8 mouse cellular contexts compared by ENCODE assay signal in the genomic region with DNA sequence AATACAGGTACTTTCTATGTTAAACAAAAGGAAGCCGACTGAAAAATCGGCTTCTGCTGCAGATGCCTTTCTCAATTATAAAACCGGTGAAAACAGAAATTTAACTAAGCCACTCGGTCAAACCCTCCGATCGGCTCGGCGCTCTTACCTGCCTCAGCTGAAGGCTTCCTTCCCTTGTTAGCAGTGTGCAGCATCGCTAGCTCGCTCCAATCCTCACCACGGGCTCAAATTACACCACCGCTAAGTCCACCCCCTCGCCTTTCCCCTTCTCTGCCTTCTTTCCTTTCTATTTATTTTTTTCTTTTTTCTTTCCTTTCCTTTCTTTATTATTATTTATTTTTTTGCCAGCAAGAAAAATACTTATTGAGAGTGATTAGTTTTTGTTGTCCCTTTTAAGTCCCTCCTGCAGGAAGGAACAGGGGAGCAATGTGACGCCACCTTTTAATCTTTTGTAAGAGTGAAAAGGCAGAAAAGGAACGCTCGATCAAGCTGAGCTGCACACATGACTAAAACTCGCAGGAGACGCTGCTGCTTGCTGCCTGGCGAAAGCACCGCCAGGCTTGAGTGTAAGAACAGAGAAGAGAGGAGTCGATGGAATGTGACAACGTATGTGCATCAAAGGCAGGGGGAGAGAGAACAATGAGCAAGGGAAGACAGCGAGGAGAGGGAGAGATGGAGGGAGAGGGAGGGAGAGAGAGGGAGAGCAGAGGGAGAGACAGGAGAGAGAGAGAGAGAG.
A peak's percentile ranks its signal among the peaks of the same experiment; 100 is the strongest.
DNase-seq lines count a peak whose midpoint lies in the region; ATAC-seq lines count a peak whose summit lies in the region.

No protein-coding gene starts in this region.

- no peaks in the 10 kb centered on the region for H3K36me3 ChIP-seq in forebrain, embryonic 12.5 days (replicated peaks)
- no peaks in the 10 kb centered on the region for H3K36me3 ChIP-seq in intestine, embryonic 16.5 days (ENCODE audit: control insufficient read depth, insufficient read depth, low read length)
- H3K36me3 ChIP-seq in limb, embryonic 11.5 days (ENCODE audit: control insufficient read depth, insufficient read depth, low read length) = no peaks in the 10 kb centered on the region
- H3K36me3 ChIP-seq in neural tube, embryonic 15.5 days = no peaks in the 10 kb centered on the region

- peak; percentile 89 for ATAC-seq in forebrain, embryonic 12.5 days (ENCODE audit: low FRiP score)
- peak; percentile 92 for ATAC-seq in intestine, embryonic 16.5 days
- peak; percentile 92; the same call in 1 of the 2 replicates for ATAC-seq in limb, embryonic 11.5 days (ENCODE audit: insufficient number of reproducible peaks, low FRiP score, low TSS enrichment, low read depth)
- peak; percentile 93 for ATAC-seq in neural tube, embryonic 15.5 days (ENCODE audit: low FRiP score)

- WGBS in forebrain, embryonic 12.5 days = under 1% methylated on average over 23 of the region's 23 CpGs
- under 1% methylated on average over 23 of the region's 23 CpGs for WGBS in intestine, embryonic 16.5 days
- WGBS in limb, embryonic 11.5 days = under 1% methylated on average over 23 of the region's 23 CpGs
- under 1% methylated on average over 23 of the region's 23 CpGs for WGBS in neural tube, embryonic 15.5 days

- peak overlapping the region; percentile 62 for H3K4me2 ChIP-seq in forebrain, embryonic 12.5 days
- peak overlapping the region; percentile 80 for H3K4me2 ChIP-seq in intestine, embryonic 16.5 days (ENCODE audit: low read depth, low read length)
- peak overlapping the region; percentile 52 for H3K4me2 ChIP-seq in limb, embryonic 11.5 days (ENCODE audit: low read depth, severe bottlenecking)
- peak overlapping the region; percentile 60 for H3K4me2 ChIP-seq in neural tube, embryonic 15.5 days

- DNase-seq in ZHBTc4 (ENCODE audit: low read depth, low spot score) = peak; percentile 41
- peak; percentile 74 for DNase-seq in limb, embryonic 11.5 days (ENCODE audit: low spot score)
- no peak for DNase-seq in gastrocnemius, postnatal 25 days
- DNase-seq in urinary bladder, adult 2 months (ENCODE audit: low spot score) = no peak

- H3K9me3 ChIP-seq in forebrain, embryonic 12.5 days = no peaks in the 10 kb centered on the region
- no peaks in the 10 kb centered on the region for H3K9me3 ChIP-seq in intestine, embryonic 16.5 days (ENCODE audit: control insufficient read depth, low read length)
- H3K9me3 ChIP-seq in limb, embryonic 11.5 days (ENCODE audit: control insufficient read depth, low read length) = no peaks in the 10 kb centered on the region
- no peaks in the 10 kb centered on the region for H3K9me3 ChIP-seq in neural tube, embryonic 15.5 days (replicated peaks)

- H3K4me3 ChIP-seq in brown adipose tissue, adult 24 weeks (ENCODE audit: insufficient read depth, low read depth, low read length) = 0 out of 2 replicates have a peak overlapping the region, but pooled peaks have one; percentile 18
- peak overlapping the region; percentile 44 for H3K4me3 ChIP-seq in forebrain, embryonic 12.5 days (replicated peaks)
- peak overlapping the region; percentile 47 for H3K4me3 ChIP-seq in intestine, embryonic 16.5 days (ENCODE audit: low read length)
- peak overlapping the region; percentile 37 for H3K4me3 ChIP-seq in limb, embryonic 11.5 days (ENCODE audit: low read depth, low read length)
- peak overlapping the region; percentile 50 for H3K4me3 ChIP-seq in neural tube, embryonic 15.5 days (replicated peaks)

- no peaks in the 10 kb centered on the region for H3K4me1 ChIP-seq in brown adipose tissue, adult 24 weeks (ENCODE audit: control insufficient read depth, insufficient read depth, insufficient read length, low read length)
- peaks cover 31% of the 10 kb centered on the region for H3K4me1 ChIP-seq in forebrain, embryonic 12.5 days
- no peaks in the 10 kb centered on the region for H3K4me1 ChIP-seq in intestine, embryonic 16.5 days (ENCODE audit: control insufficient read depth, insufficient read depth, low read length)
- H3K4me1 ChIP-seq in limb, embryonic 11.5 days (ENCODE audit: control insufficient read depth, insufficient read depth, low read length) = no peaks in the 10 kb centered on the region
- H3K4me1 ChIP-seq in neural tube, embryonic 15.5 days = peaks cover 29% of the 10 kb centered on the region

- H3K9ac ChIP-seq in forebrain, embryonic 12.5 days = peak overlapping the region; percentile 59
- H3K9ac ChIP-seq in intestine, embryonic 16.5 days (ENCODE audit: low read depth, low read length) = peak overlapping the region; percentile 33
- H3K9ac ChIP-seq in limb, embryonic 11.5 days (ENCODE audit: low read length) = peak overlapping the region; percentile 67
- H3K9ac ChIP-seq in neural tube, embryonic 15.5 days (replicated peaks) = peak overlapping the region; percentile 51

- peaks cover 6% of the 10 kb centered on the region; the same call in 1 of the 2 replicates for H3K27me3 ChIP-seq in forebrain, embryonic 12.5 days
- H3K27me3 ChIP-seq in intestine, embryonic 16.5 days (replicated peaks; ENCODE audit: control insufficient read depth, insufficient read depth, low read length) = peaks cover 6% of the 10 kb centered on the region; the same call in 1 of the 2 replicates
- no peaks in the 10 kb centered on the region for H3K27me3 ChIP-seq in limb, embryonic 11.5 days (ENCODE audit: control insufficient read depth, insufficient read depth, low read length)
- no peaks in the 10 kb centered on the region for H3K27me3 ChIP-seq in neural tube, embryonic 15.5 days (replicated peaks)

- no peak overlapping the region for H3K27ac ChIP-seq in brown adipose tissue, adult 24 weeks (replicated peaks; ENCODE audit: low read depth, low read length)
- peak overlapping the region; percentile 95 for H3K27ac ChIP-seq in forebrain, embryonic 12.5 days
- peak overlapping the region; percentile 68; the same call in 1 of the 2 replicates for H3K27ac ChIP-seq in intestine, embryonic 16.5 days (ENCODE audit: low read length)
- peak overlapping the region; percentile 25; the same call in 1 of the 2 replicates for H3K27ac ChIP-seq in limb, embryonic 11.5 days (replicated peaks; ENCODE audit: low read depth, low read length)
- H3K27ac ChIP-seq in neural tube, embryonic 15.5 days (replicated peaks) = peak overlapping the region; percentile 89

Comparison
In these comparisons a context has a peak if more than half of its experiments do, and no peak if none do; other contexts are left out.
1. DNase-seq: peak in ZHBTc4 (single experiment) and limb, embryonic 11.5 days (single experiment); none in gastrocnemius, postnatal 25 days (single experiment) and urinary bladder, adult 2 months (single experiment).
2. Peak in every context shown above with its lines, with median percentiles within 50 percentile points of each other: H3K4me3 ChIP-seq, ATAC-seq, H3K4me2 ChIP-seq and H3K9ac ChIP-seq.